Mouse (Mus musculus): ENCODE measurements around the gene Tnrc18. TPM values are rescaled to one million over a fixed set of nuclear protein-coding genes. Genes with fewer than 3 reads are reported as not detected.
A peak's percentile ranks its signal among the peaks of the same experiment; 100 is the strongest.

Gene Tnrc18
- total and polyA plus RNA-seq, 2 experiments from 2014 or later = 19.9 to 137 TPM

GRCm38 (mm10) chr5:142850916-142851680 lies 33.6 kb upstream of the Tnrc18 start:
- Histone ChIP-seq H3K27me3 (ENCODE audit: insufficient read depth, low read length) (no peaks in the 10 kb centered on the region), H3K4me1 (ENCODE audit: insufficient read depth, low read length) (no peaks in the 10 kb centered on the region), H3K27ac (no peak overlapping the region), H3K36me3 (ENCODE audit: insufficient read depth, low read length) (no peaks in the 10 kb centered on the region), H3K9me3 (ENCODE audit: low read length) (no peaks in the 10 kb centered on the region), H3K4me2 (ENCODE audit: low read depth, low read length) (no peak overlapping the region), H3K9ac (replicated peaks; ENCODE audit: low read length) (no peak overlapping the region), H3K4me3 (ENCODE audit: low read length) (no peak overlapping the region)
- DNase-seq (ENCODE audit: low spot score) = no peak
- no peak for ATAC-seq
- 86% methylated on average over 7 of the region's 7 CpGs for WGBS
- TF ChIP-seq CTCF (IDR thresholded peaks at IDR 0.05; ENCODE audit: low read depth) = no peak

DNA sequence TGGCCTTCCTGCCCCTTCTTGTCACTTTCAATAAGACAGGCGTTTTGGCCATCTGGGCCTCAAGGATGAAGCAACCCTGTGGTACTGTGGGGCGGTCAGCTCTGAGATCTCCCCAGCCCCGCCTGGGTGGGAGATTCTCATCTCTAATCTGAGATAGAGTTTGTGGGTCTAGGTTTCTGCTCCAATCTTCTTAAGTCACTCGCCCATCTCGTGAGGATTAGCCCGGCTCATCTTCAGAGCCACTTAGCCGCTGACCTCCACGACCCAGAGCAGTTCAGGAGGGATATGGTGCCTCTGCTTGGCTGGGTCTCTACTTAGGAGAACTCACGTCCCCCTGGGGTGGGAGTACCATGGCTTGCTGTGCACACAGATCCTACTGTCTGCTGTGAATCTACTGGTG lies 33.0 kb upstream of the Tnrc18 start:
- no peak overlapping the region for H3K27ac ChIP-seq
- DNase-seq (ENCODE audit: low spot score) (no peak), ATAC-seq (no peak)
- no peak for TF ChIP-seq CTCF (IDR thresholded peaks at IDR 0.05; ENCODE audit: low read depth)
- H3K9ac ChIP-seq (replicated peaks; ENCODE audit: low read length) = no peak overlapping the region
- H3K4me2 ChIP-seq (ENCODE audit: low read depth, low read length) = no peak overlapping the region
- no peaks in the 10 kb centered on the region for H3K4me1 ChIP-seq (ENCODE audit: insufficient read depth, low read length)
- WGBS = 81% methylated on average over 9 of the region's 9 CpGs
- H3K4me3 ChIP-seq (ENCODE audit: low read length) = no peak overlapping the region
- H3K9me3 ChIP-seq (ENCODE audit: low read length) = no peaks in the 10 kb centered on the region
- no peaks in the 10 kb centered on the region for H3K27me3 ChIP-seq (ENCODE audit: insufficient read depth, low read length)
- no peaks in the 10 kb centered on the region for H3K36me3 ChIP-seq (ENCODE audit: insufficient read depth, low read length)

DNA sequence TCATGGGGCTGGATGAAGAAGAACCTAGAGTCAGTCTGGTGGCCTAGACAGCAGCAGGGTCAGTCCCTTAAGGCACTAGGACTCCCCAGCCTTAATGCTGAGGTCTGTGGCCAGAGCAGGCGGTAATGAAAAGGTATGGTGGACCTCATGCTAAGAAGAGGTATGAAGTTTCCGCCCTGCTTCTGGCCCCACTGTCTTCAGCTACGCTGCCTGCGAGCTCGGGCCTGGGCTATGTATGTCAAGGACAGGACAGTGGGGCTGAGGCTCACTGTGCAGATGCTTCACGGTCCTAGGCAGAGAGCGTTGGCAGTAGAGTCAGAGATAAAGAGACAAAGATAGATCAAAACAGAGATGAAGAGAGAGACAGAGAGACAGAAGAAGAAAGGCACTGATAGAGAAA lies 31.4 kb upstream of the Tnrc18 start:
- no peak for TF ChIP-seq CTCF (IDR thresholded peaks at IDR 0.05; ENCODE audit: low read depth)
- no peak for ATAC-seq
- Histone ChIP-seq H3K4me2 (ENCODE audit: low read depth, low read length) (no peak overlapping the region), H3K9ac (replicated peaks; ENCODE audit: low read length) (no peak overlapping the region), H3K9me3 (ENCODE audit: low read length) (no peaks in the 10 kb centered on the region), H3K36me3 (ENCODE audit: insufficient read depth, low read length) (no peaks in the 10 kb centered on the region), H3K27me3 (ENCODE audit: insufficient read depth, low read length) (no peaks in the 10 kb centered on the region), H3K4me3 (ENCODE audit: low read length) (no peak overlapping the region), H3K4me1 (ENCODE audit: insufficient read depth, low read length) (no peaks in the 10 kb centered on the region), H3K27ac (no peak overlapping the region)
- 92% methylated on average over 7 of the region's 7 CpGs for WGBS
- no peak for DNase-seq (ENCODE audit: low spot score)

DNA sequence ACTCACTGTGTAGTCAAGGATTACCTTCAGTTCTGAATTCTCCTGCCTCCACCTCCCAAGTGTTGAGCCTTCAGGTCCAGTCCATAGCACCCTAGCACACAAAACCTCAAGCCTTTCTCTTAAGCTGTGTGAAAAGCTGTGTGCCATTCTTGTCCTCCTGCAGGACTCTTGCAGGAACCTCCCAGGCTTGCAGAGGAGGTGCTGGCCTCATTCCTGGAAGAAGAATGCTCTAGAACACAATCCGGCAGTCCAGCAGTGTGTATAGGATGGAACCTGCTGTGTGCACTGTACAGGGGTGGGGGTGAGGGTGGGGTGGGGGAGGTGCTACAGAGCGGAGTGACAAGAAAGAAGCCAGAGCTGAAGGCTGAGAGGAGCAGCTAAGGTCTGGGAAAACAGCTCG lies 30.7 kb upstream of the Tnrc18 start:
- no peak overlapping the region for H3K27ac ChIP-seq
- WGBS = 48% methylated on average over 3 of the region's 3 CpGs
- ATAC-seq (no peak), DNase-seq (ENCODE audit: low spot score) (no peak)
- H3K4me2 ChIP-seq (ENCODE audit: low read depth, low read length) = no peak overlapping the region
- H3K9ac ChIP-seq (replicated peaks; ENCODE audit: low read length) = no peak overlapping the region
- TF ChIP-seq CTCF (IDR thresholded peaks at IDR 0.05; ENCODE audit: low read depth) = no peak
- no peak overlapping the region for H3K4me3 ChIP-seq (ENCODE audit: low read length)
- no peaks in the 10 kb centered on the region for H3K36me3 ChIP-seq (ENCODE audit: insufficient read depth, low read length)
- H3K9me3 ChIP-seq (ENCODE audit: low read length) = no peaks in the 10 kb centered on the region
- no peaks in the 10 kb centered on the region for H3K4me1 ChIP-seq (ENCODE audit: insufficient read depth, low read length)
- H3K27me3 ChIP-seq (ENCODE audit: insufficient read depth, low read length) = no peaks in the 10 kb centered on the region

DNA sequence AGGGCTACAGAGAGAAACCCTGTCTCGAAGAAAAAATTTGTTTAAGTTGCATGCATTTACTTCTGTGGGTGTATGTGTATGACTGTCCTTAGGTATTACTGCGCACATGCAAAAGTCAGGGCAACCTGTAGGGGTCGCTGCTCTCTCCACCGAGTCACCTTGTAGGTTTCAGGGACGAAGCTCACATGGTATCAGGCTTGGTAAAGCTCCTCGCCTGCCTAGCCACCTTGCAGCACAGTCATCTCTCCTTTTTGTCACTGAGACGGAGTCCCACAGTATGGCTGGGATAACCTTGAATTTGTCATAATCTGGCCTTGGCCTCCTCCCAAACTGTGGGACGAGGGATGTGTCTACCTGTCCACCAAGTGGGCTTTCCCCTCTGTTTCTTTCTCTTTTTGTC lies 27.0 kb upstream of the Tnrc18 start:
- TF ChIP-seq CTCF (IDR thresholded peaks at IDR 0.05; ENCODE audit: low read depth) = peak; percentile 60
- Histone ChIP-seq H3K9me3 (ENCODE audit: low read length) (no peaks in the 10 kb centered on the region), H3K27ac (no peak overlapping the region), H3K36me3 (ENCODE audit: insufficient read depth, low read length) (no peaks in the 10 kb centered on the region), H3K9ac (replicated peaks; ENCODE audit: low read length) (no peak overlapping the region), H3K4me3 (ENCODE audit: low read length) (no peak overlapping the region), H3K4me1 (ENCODE audit: insufficient read depth, low read length) (no peaks in the 10 kb centered on the region), H3K4me2 (ENCODE audit: low read depth, low read length) (no peak overlapping the region), H3K27me3 (ENCODE audit: insufficient read depth, low read length) (no peaks in the 10 kb centered on the region)
- ATAC-seq (no peak), DNase-seq (ENCODE audit: low spot score) (no peak)
- 58% methylated on average over 8 of the region's 8 CpGs for WGBS

GRCm38 (mm10) chr5:142842137-142842642 lies 24.7 kb upstream of the Tnrc18 start:
- DNase-seq (ENCODE audit: low spot score) (peak; percentile 53), ATAC-seq (peak; percentile 58; the same call in 1 of the 2 replicates)
- Histone ChIP-seq H3K4me3 (ENCODE audit: low read length) (no peak overlapping the region), H3K27ac (peak overlapping the region; percentile 48; the same call in 1 of the 2 replicates), H3K4me2 (ENCODE audit: low read depth, low read length) (no peak overlapping the region), H3K9me3 (ENCODE audit: low read length) (no peaks in the 10 kb centered on the region), H3K9ac (replicated peaks; ENCODE audit: low read length) (no peak overlapping the region), H3K27me3 (ENCODE audit: insufficient read depth, low read length) (no peaks in the 10 kb centered on the region), H3K36me3 (ENCODE audit: insufficient read depth, low read length) (no peaks in the 10 kb centered on the region), H3K4me1 (ENCODE audit: insufficient read depth, low read length) (no peaks in the 10 kb centered on the region)
- peak; percentile 62 for TF ChIP-seq CTCF (IDR thresholded peaks at IDR 0.05; ENCODE audit: low read depth)
- 24% methylated on average over 7 of the region's 7 CpGs for WGBS

Data from hindbrain, postnatal 0 days (tissue).